Mouse (Mus musculus) v-Abl transformed pro-B cells (cell line): Measurements from ENCODE around the gene Xrcc5.

Experiments used
- in situ Hi-C, 2 experiments: fragments of 400-800 bp; cut with MboI; formaldehyde crosslinking; loops; one replicate each; pipeline ENCODE4 v1.15.1; 2025; ENCODE audit not compliant: unreplicated experiment in 2 of 2

The Xrcc5 gene

GRCm38 (mm10) chr1:72312701-72313398, 5.6 kb downstream of the Xrcc5 start:
- in situ Hi-C loops = loop anchor here (10.0 to 25.0 kb wide), 2 partner anchors 402 to 1499 kb away; partner anchors contain the start of gene Rpl37a (in 1 of the 2)

DNA sequence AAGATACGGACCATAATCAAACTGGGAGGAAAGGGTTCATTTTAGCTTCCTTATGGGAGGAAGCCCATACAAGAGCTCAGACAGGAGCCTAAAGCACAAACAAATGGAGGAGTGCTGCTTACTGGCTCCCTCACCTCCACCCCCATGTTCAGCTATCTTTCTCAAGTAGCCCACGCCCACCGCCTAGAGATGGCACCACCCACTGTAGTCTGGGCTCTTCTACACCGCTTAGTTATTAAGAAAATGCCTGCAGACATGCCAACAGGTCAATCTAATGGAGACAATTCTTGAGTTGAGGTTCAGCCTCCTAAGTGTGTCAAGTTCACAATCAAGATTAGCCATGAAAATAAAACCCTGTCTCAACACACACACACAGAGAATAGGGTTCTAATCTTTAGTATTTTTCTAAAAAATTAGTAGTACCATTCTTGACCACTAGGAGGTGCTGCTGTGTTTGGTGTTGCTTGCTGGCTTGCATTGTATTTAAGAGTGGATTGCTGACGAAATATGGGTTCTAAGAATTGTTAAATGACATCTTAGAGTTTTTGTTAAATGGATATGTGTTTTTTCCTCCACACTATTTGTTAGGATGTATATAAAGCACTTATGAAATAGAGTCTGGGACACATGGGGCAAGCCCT, 6.3 kb downstream of the Xrcc5 start:
- in situ Hi-C loops = loop anchor here (10.0 to 25.0 kb wide), 2 partner anchors 401 to 1499 kb away; partner anchors contain the start of gene Rpl37a (in 1 of the 2)

DNA sequence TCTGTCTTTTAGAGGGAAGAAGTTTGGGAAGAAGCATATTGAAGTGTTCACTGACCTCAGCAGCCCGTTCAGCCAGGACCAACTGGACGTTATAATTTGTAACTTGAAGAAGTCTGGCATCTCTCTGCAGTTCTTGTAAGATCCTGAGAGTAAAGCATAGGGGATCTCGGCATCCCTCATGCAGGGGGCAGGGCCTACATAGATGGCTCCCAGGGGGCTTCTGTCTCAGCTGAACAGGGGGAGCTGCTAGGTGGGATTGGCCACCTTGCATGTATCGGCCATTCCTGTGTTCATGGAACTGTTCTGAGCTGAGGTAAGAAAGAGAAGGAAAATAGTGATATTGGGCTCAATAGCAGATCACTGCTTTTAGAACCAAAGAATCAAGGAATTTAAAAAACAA, 8.2 kb downstream of the Xrcc5 start:
- in situ Hi-C loops = loop anchor here (5.0 to 25.0 kb wide), 4 partner anchors 262 to 1497 kb away; partner anchors contain the start of gene Rpl37a (in 1 of the 2)

DNA sequence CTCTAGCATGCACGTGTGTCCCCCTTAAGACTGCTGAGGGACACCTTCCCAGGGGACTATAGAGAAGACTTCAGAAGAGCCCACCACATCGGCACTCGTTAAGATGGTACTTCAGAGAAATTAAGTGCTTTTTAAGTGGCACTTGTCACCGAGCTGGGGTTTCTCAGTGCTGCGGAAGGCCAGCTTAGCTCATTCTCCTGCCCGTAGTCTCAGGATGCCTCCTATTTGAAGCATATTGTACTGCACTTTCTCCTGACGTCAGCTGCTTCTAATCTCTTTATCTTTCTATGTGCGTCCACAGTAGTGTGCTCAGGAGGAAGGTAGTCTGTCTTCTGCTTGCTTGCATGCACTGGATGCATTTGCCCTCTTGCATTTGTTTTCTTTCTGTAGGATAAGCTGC, 9.2 kb downstream of the Xrcc5 start:
- in situ Hi-C loops = loop anchor here (5.0 to 25.0 kb wide), 4 partner anchors 261 to 1496 kb away; partner anchors contain the start of gene Rpl37a (in 1 of the 2)

DNA sequence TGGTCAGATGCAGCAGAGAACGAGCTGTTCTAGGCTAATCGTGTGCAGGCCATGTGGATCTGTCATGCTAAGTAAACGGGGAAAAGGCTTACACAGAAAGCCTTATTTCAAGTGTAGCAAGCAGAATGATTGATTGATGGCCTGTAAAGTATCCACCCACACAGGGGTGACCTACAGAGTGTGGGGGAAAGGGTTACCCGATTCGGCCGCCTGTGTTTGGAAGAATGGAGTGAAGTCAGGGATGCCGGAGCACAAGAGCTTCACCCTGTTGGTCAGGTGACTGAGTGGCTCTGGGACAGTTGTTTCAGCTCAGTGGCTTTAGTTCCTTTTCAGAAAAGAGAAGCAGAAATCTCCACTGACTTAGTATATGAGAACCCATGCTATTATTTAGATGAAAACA, 9.7 kb downstream of the Xrcc5 start:
- in situ Hi-C loops = loop anchor here (5.0 to 25.0 kb wide), 4 partner anchors 260 to 1495 kb away; partner anchors contain the start of gene Rpl37a (in 1 of the 2)

GRCm38 (mm10) chr1:72320759-72321158, 13.5 kb downstream of the Xrcc5 start:
- in situ Hi-C loops = loop anchor here in 1 of 2 experiments (25.0 kb wide), 1 partner anchor 1492 kb away; no protein-coding TSS in a partner anchor

DNA sequence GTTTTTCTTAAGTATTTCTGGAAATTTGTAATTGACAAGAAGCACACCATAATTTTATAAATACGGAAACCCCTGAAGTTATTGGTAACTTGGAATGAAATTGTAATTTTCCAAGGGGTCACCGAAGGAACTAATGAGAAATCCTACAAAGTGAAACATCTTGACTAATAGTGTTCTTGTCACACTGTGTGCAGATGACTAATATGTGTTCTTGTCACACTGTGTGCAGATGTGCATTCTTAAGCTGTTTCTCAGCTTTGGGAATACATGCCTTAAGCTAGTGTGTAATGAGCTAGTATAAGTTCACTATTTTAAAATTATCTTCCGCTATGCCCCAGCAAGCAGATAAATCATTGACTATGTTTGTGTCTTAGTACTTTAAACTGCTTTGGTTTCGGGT, 16.0 kb downstream of the Xrcc5 start:
- in situ Hi-C loops = loop anchor here in 1 of 2 experiments (25.0 kb wide), 1 partner anchor 1489 kb away; no protein-coding TSS in a partner anchor

- in situ Hi-C loops = no loop called here
These were observed 19.1 kb downstream of the Xrcc5 start for GRCm38 (mm10) chr1:72326162-72326821.

DNA sequence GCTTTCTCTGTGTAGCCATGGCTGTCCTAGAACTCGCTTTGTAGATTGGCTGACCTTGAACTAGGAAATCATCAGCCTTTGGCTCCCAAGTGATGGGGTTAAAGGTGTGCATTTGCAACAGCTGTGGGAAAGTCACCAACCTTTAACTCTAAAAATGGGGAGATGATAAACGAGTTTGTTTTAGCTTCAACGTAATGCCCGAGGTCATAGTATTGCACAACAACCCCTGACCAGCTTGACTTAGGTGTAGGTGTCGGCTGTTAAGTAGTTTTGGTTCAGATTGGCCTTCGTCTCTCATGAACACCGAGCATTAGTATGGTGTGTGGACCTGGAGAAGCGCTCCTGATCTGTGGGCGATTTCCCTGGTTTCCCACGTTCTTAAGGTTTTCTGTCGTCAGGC, 27.6 kb downstream of the Xrcc5 start:
- in situ Hi-C loops = no loop called here

- in situ Hi-C loops = no loop called here
These were observed 29.6 kb downstream of the Xrcc5 start for GRCm38 (mm10) chr1:72336780-72337179.

- in situ Hi-C loops = no loop called here
These were observed 31.1 kb downstream of the Xrcc5 start for GRCm38 (mm10) chr1:72338341-72338740.

GRCm38 (mm10) chr1:72347873-72348272, 40.7 kb downstream of the Xrcc5 start:
- in situ Hi-C loops = no loop called here

- in situ Hi-C loops = no loop called here
These were observed 47.6 kb downstream of the Xrcc5 start for GRCm38 (mm10) chr1:72354856-72355255.

DNA sequence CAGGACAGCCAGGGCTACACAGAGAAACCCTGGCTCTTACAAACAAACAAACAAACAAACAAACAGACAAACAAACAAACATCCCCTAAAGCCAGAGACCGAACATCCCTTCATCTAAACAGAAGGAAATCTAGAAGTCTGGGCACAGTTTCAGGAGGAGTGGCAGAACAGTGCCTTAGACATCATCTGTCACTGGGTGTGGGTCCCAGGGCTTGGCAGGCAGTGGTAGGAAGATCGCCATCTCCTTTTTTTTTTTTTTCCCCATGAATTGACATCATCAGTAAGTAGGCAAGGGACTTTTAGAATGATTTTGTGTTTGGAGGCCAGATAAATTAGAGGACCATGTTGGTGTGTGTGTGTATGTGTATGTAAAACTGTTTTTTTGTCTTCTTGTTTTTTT, 51.0 kb downstream of the Xrcc5 start:
- in situ Hi-C loops = no loop called here

GRCm38 (mm10) chr1:72359462-72359861, 52.2 kb downstream of the Xrcc5 start:
- in situ Hi-C loops = no loop called here

- in situ Hi-C loops = no loop called here
These were observed 53.6 kb downstream of the Xrcc5 start for GRCm38 (mm10) chr1:72360809-72361208.

GRCm38 (mm10) chr1:72364661-72365060, 57.4 kb downstream of the Xrcc5 start:
- in situ Hi-C loops = no loop called here

GRCm38 (mm10) chr1:72372512-72372911, 65.3 kb downstream of the Xrcc5 start:
- in situ Hi-C loops = no loop called here

GRCm38 (mm10) chr1:72372913-72373312, 65.7 kb downstream of the Xrcc5 start:
- in situ Hi-C loops = no loop called here

GRCm38 (mm10) chr1:72373648-72374047, 66.4 kb downstream of the Xrcc5 start:
- in situ Hi-C loops = no loop called here

DNA sequence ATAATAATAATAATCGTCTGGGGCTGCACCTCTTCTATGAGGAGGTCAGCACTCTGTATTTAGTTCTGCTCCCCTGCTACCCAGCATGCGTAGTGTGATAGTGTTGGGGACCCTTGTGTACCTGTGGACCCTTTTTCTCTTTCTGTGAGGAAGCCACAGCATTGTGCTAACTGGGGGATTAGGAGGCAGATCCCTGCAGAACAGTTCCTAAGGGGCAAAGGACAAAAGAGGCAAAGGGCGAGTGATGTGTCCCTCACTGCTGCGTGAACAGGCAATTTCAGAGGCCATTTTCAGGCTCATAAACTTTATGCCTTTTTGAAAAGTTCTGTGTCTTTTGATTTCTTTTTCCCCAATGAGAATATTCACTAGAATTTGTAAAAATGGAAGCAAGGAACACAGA, 66.8 kb downstream of the Xrcc5 start:
- in situ Hi-C loops = no loop called here
